Mouse (Mus musculus) heart, adult 10 weeks (tissue): ENCODE results near the gene Fam219b. TPM values are rescaled to one million over a fixed set of nuclear protein-coding genes. Genes with fewer than 3 reads are reported as not detected.

Source experiments
- polyA plus RNA-seq: library from polyadenylated mRNA; stranded (reverse); fragments of 350-450 nt; fragmentation: Illumina TruSeq; extraction: RNeasy Lipid Tissue Mini Kit (QIAGEN cat#74804); gene quantifications from one replicate; pipeline ENCODE4 v1.2.3, GENCODE M21; 2014; ENCODE audit warnings: low read depth, low replicate concordance

The Fam219b gene
- 10.3 TPM for polyA plus RNA-seq

DNA sequence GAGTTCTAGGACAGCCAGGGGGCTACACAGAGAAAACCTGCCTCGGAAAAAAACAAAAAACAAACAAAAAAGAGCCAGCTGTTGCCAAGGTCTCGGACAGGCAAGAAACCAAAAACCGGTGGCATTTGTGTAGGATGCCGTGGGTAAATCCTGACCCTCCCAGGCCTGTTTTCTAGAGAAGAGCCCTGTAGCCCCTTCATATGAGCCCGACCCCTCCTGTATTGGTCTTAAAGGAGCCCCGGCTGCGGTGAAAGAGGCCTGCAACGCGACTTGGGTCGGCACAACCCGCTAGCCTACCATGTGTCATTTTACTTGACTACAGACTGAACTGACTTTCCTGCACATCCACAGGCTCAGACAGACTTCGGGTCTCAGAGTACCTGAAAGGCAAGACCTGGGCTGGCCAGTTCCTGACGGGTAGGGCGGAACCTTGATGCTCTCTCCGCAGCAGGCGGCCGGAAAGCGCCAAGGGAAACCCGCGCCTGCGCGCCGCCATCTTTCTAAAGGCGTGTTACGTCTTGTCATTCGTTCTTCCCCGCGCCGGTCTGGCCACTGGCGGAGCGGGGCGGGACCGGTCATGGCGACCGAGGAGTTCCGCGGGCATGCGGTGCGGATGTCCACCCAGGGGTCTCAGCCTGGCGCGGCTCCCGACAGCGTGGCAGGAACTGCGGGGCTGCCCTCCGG, at the start of gene Fam219b:
Gene Fam219b, plus strand, starts transcription at position 485 of the 684 bp plus-strand sequence.

DNA sequence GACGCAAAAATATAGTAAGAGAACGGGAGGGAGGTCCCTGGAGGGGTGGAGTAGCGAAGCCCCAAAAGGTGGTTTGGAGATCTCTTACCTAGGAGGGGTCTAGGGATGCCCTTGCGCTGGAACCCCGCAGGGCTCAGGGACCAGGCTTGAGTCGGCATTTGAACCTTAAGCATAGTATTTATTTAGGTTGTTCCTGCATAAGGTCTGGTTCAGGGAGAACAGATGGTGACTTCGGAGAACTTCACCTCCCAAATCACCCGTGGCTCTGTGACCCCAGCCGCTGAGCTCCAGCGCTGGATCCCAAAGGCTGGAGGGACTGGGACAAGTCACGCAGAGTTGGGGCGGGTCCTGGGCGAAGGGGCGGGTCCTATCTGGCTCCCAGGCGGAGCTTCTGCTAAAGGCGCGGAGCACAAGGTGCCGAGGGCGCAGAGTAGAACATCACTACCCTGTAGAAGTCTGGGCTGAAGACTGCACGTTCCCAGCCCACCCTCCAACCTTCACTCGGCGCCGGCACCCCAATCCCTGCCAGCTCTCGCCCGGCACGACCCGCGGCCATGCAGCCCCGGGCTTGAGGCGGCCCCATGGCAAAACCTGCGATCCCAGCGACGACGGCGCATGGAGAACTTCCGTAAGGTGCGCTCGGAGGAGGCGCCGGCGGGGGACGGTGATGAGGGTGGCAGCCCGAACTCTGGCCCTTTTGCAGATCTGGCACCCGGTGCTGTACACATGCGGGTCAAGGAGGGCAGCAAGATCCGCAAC, 33.5 kb upstream of the Fam219b start, which contains the start of gene Rpp25:
Gene Rpp25, plus strand, starts transcription at position 405 of the 759 bp plus-strand sequence.

DNA sequence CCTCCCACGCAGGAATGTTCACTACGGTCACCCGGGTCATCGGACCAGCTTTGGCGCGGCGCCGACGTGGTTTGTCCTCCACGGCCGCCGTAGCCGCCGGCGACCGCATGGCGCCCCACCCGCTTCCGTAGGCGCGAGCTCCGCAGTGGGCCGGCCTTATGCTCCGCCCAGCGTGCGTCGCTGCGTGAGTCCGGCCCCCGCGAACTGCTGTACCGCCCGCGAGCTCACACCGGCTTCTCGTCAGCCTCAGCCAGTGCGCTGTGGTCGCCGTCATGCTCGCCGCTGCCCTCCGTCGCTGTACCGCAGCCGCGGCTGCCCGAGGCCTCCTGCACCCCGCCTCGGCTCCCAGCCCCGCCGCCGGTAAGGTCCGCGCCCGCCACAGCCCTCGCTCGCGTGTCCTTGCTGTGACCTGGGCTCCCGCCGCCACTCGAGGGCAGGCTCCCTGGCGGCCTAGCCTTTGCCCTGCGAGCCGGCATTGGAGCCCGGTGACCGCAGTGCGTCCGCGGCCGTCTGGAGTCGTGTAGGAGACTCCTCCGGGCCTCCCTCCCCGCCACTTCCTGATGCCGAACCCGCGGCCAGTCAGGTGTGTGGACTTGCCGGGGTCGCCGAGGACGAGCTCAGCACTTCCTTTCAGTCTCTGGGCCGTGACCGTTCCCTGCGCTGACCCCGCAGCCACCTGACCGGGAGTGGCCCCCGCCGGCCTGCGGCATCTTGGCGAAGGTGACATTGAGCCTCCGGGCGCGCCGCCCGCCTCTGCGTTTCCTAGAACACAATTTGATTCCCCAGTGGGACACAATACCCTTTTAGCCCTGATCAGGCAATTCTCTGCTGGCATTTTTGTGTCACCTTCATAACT, 16.0 kb upstream of the Fam219b start, which contains the start of gene Cox5a:
Gene Cox5a, plus strand, starts transcription at position 219 of the 856 bp plus-strand sequence.

DNA sequence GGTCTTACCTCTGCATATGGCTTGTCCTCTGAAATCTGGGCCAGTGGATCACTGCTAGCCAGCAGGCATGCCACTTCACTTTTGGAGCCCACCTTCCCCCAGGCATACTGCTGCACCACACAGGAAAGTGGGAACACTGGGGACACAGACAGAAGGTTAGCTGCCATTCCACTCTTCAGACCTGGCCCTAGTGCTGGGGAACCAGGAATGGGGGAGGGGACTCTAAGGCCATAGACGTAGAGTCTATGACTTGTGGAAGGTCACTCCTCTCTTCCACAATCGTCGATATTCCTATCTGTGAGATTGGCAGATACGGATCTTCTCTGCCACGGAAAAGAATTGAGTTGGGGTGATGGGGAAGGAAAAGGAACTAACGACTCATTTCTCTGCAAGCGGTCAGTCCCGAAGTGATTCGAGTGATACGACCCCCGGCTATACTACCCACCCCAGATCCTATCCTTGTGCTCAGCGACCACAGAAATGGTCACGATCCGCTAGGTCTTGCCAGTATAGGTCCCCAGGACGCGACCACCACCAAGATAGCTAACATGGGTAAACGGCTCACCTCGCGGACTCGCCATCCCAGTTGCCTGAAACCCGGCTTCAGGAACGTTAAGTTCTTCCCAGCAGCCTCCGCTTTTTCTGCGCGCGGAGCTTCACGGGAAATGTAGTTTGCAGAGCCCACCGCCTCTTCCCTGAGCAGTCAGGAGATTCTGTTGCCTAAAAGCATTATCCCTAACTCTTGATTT, 15.0 kb downstream of the Fam219b start, which contains the start of gene Mpi:
Gene Mpi, minus strand, starts transcription at position 625 of the 749 bp plus-strand sequence.

DNA sequence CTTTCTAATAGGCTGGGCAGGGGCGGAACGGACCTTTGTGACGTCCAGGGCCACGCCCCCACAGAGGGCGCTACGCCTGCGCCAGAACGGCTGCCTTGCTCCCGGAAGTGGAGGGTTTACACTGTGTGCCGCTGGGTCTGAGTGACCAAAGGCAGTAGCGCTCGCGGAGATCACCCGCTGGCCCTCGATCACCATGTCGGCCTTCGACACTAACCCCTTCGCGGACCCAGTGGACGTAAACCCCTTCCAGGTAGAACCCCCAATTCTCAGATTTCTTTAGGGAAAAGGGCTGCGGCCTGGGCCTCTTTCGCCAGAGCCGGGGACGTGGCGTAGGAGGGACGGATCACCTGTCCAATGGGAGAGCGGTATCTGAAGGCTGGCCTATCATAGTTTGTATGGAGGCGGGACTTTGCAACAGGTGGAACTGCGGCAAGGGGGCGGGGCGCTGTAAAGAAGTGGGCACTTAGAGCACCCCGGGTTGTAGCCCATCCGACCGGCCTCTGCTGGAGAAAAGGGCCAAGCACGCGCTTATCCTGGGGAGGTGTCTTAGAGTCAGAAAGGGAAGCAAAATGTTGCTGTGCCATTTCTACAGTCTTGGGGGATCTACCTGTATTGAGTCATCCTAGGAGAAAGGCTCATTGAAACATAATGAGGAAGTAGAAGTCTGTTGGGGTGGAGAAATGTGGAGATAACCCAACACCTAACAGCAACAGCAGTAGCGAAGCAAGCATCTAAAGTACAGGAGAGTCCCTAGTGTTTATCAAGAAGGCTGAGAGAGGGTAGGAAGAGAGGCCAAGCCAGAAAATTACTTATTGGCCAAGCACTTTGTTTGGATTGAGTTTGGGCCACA, 23.8 kb downstream of the Fam219b start, which contains the start of gene Scamp2:
Gene Scamp2, plus strand, starts transcription at position 83 of the 850 bp plus-strand sequence.

DNA sequence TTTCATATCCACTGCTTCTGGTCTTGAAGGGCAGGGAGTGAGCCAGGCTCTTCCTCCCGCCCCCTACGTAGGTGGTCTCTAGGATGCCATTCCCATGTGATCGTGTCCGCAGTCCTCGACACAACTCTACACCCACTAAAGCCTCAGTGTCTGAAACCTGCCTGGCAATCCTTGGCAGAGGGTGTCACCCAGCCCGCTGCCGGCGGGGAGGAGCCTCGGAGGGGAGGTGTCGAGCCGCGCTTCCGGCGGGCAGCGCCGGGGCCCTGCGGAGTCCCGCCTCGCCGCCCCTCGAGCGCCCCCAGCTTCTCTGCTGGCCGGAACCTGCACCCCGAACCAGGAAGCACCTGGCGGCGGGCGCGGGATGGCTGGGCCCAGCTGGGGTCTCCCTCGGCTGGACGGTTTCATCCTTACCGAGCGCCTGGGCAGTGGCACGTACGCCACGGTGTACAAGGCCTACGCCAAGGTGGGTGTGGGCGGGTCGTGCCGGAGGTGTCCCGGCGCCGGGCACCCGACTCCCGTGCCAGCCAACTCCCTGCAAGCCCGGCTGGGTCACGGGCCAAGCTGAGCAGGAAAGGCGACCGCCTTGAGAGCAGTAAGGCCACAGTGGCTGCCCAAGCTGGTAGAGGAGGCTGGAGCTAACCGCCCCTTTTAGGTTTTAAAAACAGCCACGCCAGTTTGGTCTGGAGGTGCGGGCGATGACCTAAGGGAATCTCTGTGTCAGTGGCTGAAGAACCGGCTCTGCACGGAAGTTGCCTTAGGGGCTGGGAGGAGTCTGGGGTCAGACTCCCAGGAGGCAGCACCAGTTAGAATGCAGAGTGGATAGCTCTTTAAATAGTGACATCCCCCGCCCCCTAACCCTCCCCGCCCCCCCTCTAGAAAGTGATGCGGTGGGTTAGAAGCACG, 52.1 kb downstream of the Fam219b start, which contains the start of gene Ulk3:
Gene Ulk3, plus strand, starts transcription at position 229 of the 903 bp plus-strand sequence.

Other genes starting within 250 kb of the Fam219b start
- gene Ppcdc, start 97.4 kb upstream of the Fam219b start, polyA plus RNA-seq = 18.6 TPM
- gene Scamp5, start 69.5 kb upstream of the Fam219b start, polyA plus RNA-seq = 8.7 TPM
- gene Rpp25, start 33.5 kb upstream of the Fam219b start, polyA plus RNA-seq = 4.1 TPM
- gene Cox5a, start 16.3 kb upstream of the Fam219b start, polyA plus RNA-seq = 2,575 TPM
- 107 TPM for gene Mpi, start 15.2 kb downstream of the Fam219b start, polyA plus RNA-seq
- gene Scamp2, start 23.4 kb downstream of the Fam219b start, polyA plus RNA-seq = 27.4 TPM
- gene Ulk3, start 51.9 kb downstream of the Fam219b start, polyA plus RNA-seq = 13.7 TPM
- not detected for gene Cplx3, start 68.8 kb downstream of the Fam219b start, polyA plus RNA-seq
- 0.47 TPM for gene Lman1l, start 83.2 kb downstream of the Fam219b start, polyA plus RNA-seq
- 23.9 TPM for gene Csk, start 116.1 kb downstream of the Fam219b start, polyA plus RNA-seq
- gene Cyp1a2, start 146.2 kb downstream of the Fam219b start, polyA plus RNA-seq = not detected
- 1.4 TPM for gene Cyp1a1, start 150.4 kb downstream of the Fam219b start, polyA plus RNA-seq
- 3.7 TPM for gene Edc3, start 171.0 kb downstream of the Fam219b start, polyA plus RNA-seq
- gene Clk3, start 228.3 kb downstream of the Fam219b start, polyA plus RNA-seq = 47.0 TPM